Mouse (Mus musculus): Measurements from ENCODE around the gene Gm8439. TPM values are rescaled to one million over a fixed set of nuclear protein-coding genes. Genes with fewer than 3 reads are reported as not detected.

Gm8439 gene
- polyA plus RNA-seq, 1 experiment from 2014 or later = not detected

- Histone ChIP-seq H3K4me3 (no peak overlapping the region), H3K9me3 (no peaks in the 10 kb centered on the region), H3K27ac (replicated peaks) (no peak overlapping the region), H3K9ac (no peak overlapping the region), H3K4me2 (no peak overlapping the region), H3K4me1 (replicated peaks) (peaks cover 31% of the 10 kb centered on the region), H3K36me3 (no peaks in the 10 kb centered on the region), H3K27me3 (no peaks in the 10 kb centered on the region)
- no peak for ATAC-seq (ENCODE audit: low read depth)
- 77% methylated on average over 9 of the region's 9 CpGs for WGBS
Observed at GRCm38 (mm10) chr4:120614644-120615043, 26.1 kb downstream of the Gm8439 start.

GRCm38 (mm10) chr4:120615528-120616081 is 27.1 kb downstream of the Gm8439 start:
- ATAC-seq (ENCODE audit: low read depth) = peak; percentile 42; the same call in 1 of the 2 replicates
- H3K4me2 ChIP-seq = no peak overlapping the region
- H3K4me1 ChIP-seq (replicated peaks) = peaks cover 31% of the 10 kb centered on the region
- H3K27ac ChIP-seq (replicated peaks) = no peak overlapping the region
- no peaks in the 10 kb centered on the region for H3K9me3 ChIP-seq
- 24% methylated on average over 10 of the region's 10 CpGs for WGBS
- no peaks in the 10 kb centered on the region for H3K27me3 ChIP-seq
- no peak overlapping the region for H3K9ac ChIP-seq
- no peak overlapping the region for H3K4me3 ChIP-seq
- no peaks in the 10 kb centered on the region for H3K36me3 ChIP-seq

DNA sequence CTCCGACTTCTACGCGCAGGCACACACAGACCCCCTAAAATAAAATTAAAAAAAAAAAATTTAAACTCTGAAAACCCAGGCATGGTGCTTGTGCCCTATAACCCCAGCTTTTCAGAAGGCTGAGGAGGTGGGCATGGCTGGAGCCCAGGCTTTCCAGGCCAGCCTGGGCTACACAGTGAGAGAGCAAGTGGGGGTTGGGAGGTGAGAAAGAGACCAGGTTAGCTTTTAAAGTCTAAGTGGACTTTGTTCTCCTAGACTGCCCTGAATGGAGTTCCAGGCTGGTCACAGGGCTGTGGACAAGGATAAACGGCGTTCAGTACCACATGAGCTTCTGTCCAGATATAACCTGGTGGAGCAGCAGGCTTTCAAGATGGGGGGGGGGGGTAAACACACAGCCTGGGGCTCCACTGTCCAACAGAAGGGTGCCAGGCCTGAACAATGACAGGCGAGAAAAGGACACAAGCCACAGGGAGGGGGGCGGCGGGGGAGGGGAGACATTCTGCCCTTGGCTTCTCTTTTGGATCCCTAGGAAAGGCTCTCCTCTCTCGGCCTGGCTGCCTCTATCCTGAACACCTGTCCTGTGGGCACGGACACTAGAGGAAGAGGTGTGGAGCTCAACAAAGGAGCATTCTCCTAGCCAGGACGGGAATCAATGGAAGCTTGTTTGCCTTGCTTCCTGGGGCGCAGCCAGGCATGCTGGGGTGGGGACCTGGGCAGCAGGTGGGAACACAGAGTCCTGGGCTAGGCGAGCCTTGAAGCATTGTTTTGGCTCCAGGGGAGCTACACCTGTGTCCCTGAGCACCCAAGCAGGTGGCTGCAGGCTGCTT is 27.9 kb downstream of the Gm8439 start:
- H3K4me3 ChIP-seq = no peak overlapping the region
- ATAC-seq (ENCODE audit: low read depth) = no peak
- no peaks in the 10 kb centered on the region for H3K27me3 ChIP-seq
- WGBS = 66% methylated on average over 13 of the region's 13 CpGs
- H3K9me3 ChIP-seq = no peaks in the 10 kb centered on the region
- H3K36me3 ChIP-seq = no peaks in the 10 kb centered on the region
- no peak overlapping the region for H3K27ac ChIP-seq (replicated peaks)
- no peak overlapping the region for H3K4me2 ChIP-seq
- no peak overlapping the region for H3K9ac ChIP-seq
- peaks cover 31% of the 10 kb centered on the region for H3K4me1 ChIP-seq (replicated peaks)

GRCm38 (mm10) chr4:120627728-120628127 is 39.2 kb downstream of the Gm8439 start:
- Histone ChIP-seq H3K4me2 (no peak overlapping the region), H3K4me3 (no peak overlapping the region), H3K4me1 (replicated peaks) (no peaks in the 10 kb centered on the region), H3K9ac (no peak overlapping the region), H3K27me3 (no peaks in the 10 kb centered on the region), H3K27ac (replicated peaks) (no peak overlapping the region), H3K36me3 (no peaks in the 10 kb centered on the region), H3K9me3 (no peaks in the 10 kb centered on the region)
- 88% methylated on average over 6 of the region's 6 CpGs for WGBS
- ATAC-seq (ENCODE audit: low read depth) = no peak

DNA sequence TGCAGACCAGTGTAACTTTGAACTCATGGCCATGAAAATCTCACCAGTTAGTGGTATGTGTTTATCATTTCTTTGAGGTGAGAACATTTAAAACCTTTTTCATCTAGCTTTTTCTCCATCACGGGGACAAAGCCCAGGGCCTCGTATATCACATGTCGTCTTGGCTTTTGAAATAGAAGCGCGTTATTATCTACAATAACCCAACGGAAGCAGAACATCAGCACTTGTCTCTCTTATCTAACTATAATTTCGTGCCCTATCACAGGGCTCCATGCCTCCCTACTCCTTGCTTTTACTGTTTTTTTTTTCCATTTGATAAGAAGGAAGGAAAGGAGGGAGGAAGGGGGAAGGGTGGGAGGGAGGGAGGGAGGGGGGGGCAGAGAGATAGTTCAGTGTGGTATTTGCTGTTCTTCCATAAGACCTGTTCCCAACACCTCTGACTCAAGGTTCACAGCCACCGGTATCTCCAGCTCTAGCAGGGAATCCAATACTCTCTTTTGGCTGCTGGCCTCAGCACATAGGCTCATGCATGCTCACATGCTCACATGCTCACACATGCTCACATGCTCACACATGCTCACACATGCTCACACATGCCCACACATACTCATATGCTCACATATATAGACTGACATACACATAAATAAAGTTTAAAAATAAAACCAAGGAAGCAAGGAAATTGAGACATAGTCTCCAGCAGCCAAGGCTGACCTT is 41.8 kb downstream of the Gm8439 start:
- no peak for ATAC-seq (ENCODE audit: low read depth)
- Histone ChIP-seq H3K27ac (replicated peaks) (no peak overlapping the region), H3K4me2 (no peak overlapping the region), H3K27me3 (no peaks in the 10 kb centered on the region), H3K4me3 (no peak overlapping the region), H3K9ac (no peak overlapping the region), H3K36me3 (no peaks in the 10 kb centered on the region), H3K9me3 (no peaks in the 10 kb centered on the region), H3K4me1 (replicated peaks) (no peaks in the 10 kb centered on the region)
- WGBS = 78% methylated on average over 8 of the region's 8 CpGs

- Histone ChIP-seq H3K27me3 (no peaks in the 10 kb centered on the region), H3K4me2 (no peak overlapping the region), H3K27ac (replicated peaks) (no peak overlapping the region), H3K9me3 (no peaks in the 10 kb centered on the region), H3K4me3 (no peak overlapping the region), H3K4me1 (replicated peaks) (no peaks in the 10 kb centered on the region), H3K36me3 (no peaks in the 10 kb centered on the region), H3K9ac (no peak overlapping the region)
- 71% methylated on average over 6 of the region's 6 CpGs for WGBS
- ATAC-seq (ENCODE audit: low read depth) = no peak
Observed at GRCm38 (mm10) chr4:120631828-120632227, 43.3 kb downstream of the Gm8439 start.

DNA sequence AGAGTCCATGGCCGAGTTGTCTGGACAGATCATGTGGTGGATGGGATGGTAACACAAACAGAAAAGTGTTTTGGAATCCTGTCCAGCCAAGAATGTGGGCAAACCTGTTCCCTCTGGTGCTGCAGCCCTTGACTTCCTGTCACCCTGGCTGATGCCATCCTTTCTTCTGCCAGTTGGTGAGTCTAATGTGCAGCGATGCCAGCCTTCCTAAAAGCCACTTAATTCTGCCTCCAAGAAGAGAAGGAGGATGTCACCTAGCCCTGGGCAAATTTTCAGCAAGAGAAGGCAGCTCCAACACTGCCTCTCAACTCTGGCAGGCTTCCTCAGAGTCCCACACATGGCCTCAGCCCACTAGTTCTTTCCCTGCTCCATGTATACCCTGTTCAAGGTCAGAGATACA is 46.8 kb downstream of the Gm8439 start:
- WGBS = 82% methylated on average over 2 of the region's 2 CpGs
- H3K4me2 ChIP-seq = no peak overlapping the region
- no peak overlapping the region for H3K4me3 ChIP-seq
- no peak for ATAC-seq (ENCODE audit: low read depth)
- no peaks in the 10 kb centered on the region for H3K27me3 ChIP-seq
- H3K4me1 ChIP-seq (replicated peaks) = no peaks in the 10 kb centered on the region
- H3K36me3 ChIP-seq = no peaks in the 10 kb centered on the region
- H3K27ac ChIP-seq (replicated peaks) = no peak overlapping the region
- no peaks in the 10 kb centered on the region for H3K9me3 ChIP-seq
- H3K9ac ChIP-seq = no peak overlapping the region

DNA sequence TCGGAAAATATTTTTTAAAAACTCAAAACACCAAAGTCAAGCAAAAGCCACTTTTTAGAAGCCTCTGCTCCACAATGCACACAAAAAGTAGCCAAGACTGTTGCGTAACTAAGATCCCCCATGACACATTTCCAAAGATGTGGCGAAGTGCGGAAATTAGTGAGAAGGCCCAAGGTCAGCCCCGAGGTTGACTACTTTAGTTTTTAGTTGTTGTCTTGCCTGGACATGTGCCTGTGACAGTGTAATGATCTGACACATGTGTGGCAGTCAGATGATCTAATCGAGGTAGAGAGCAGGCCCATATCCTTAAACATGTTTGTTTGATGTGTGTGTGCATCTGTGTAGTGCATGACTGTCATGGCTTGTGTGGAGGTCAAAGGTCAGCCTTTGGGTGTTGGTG is 53.4 kb downstream of the Gm8439 start:
- no peak for ATAC-seq (ENCODE audit: low read depth)
- Histone ChIP-seq H3K4me3 (no peak overlapping the region), H3K27ac (replicated peaks) (no peak overlapping the region), H3K36me3 (no peaks in the 10 kb centered on the region), H3K4me2 (no peak overlapping the region), H3K9ac (no peak overlapping the region), H3K9me3 (no peaks in the 10 kb centered on the region), H3K4me1 (replicated peaks) (no peaks in the 10 kb centered on the region), H3K27me3 (no peaks in the 10 kb centered on the region)
- WGBS = 93% methylated on average over 6 of the region's 6 CpGs

DNA sequence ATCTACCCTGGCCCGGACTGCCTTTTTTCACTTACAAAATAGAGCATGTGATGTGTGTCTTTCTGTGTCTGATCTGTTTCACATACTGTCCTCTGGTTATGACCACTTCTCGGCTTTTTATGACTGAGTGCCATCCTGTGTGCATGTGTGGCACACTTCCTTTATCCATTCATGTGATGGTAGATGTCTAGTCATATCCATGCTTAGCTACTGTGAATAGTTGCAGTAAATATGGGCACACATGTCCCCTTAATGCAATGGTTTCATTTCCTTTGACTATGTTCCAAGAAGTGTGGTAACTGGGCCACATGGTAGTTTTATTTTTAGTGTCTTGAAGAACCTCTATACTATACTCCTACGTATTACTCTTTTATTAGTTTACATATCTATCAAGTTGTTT is 55.4 kb downstream of the Gm8439 start:
- Histone ChIP-seq H3K36me3 (no peaks in the 10 kb centered on the region), H3K27me3 (peaks cover 17% of the 10 kb centered on the region), H3K4me1 (replicated peaks) (0 out of 2 replicates have a peak, but pooled peaks cover 5% of the 10 kb centered on the region), H3K4me3 (no peak overlapping the region), H3K9me3 (no peaks in the 10 kb centered on the region), H3K4me2 (no peak overlapping the region), H3K27ac (replicated peaks) (no peak overlapping the region), H3K9ac (no peak overlapping the region)
- WGBS = 78% methylated on average over 3 of the region's 3 CpGs
- no peak for ATAC-seq (ENCODE audit: low read depth)

DNA sequence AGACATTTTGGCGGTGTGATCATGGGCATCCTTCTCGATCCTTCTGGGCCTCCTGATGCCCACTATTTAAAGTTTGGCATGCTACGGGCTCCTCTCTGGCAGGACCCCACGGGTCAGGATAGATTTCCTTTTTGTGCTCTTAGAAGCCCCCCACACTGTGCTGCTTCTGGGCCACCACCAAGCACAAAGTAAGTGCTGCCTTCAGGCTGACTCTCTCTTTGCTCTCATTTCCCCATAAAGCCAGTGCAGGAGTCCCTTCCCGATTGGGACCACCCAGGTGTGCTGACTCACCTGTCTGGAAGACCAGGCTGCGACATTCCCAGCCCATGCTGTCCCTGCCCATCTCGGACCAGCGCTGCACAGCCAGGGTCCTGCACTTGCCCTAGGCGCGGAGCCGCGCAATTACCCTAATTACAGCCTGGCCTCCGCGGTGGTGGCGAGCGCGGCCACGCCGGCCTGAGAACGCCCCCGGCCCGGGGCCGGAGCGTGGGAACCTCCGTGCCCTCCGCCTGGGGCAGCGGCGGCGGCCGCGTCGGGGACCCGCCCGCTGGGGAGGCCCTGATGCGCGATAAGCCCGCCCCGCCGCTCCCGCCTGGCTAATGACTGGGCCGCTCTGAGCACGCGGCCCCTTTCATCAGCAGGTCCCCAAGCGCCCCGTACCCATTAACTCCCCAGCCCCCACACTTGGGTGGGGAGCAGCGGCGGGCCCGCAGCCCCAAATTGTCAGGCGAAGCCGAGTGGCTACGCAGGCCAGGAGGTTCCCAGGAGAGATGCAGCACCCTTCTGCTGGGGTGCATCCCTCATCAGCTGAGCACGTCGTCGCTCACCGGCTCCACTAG is 61.0 kb downstream of the Gm8439 start:
- H3K4me1 ChIP-seq (replicated peaks) = peaks cover 18% of the 10 kb centered on the region
- 4% methylated on average over 48 of the region's 55 CpGs for WGBS
- H3K4me3 ChIP-seq = peak overlapping the region; percentile 54
- peaks cover 40% of the 10 kb centered on the region for H3K27me3 ChIP-seq
- peak overlapping the region; percentile 95 for H3K4me2 ChIP-seq
- no peaks in the 10 kb centered on the region for H3K9me3 ChIP-seq
- H3K9ac ChIP-seq = peak overlapping the region; percentile 78
- H3K27ac ChIP-seq (replicated peaks) = no peak overlapping the region
- H3K36me3 ChIP-seq = no peaks in the 10 kb centered on the region
- ATAC-seq (ENCODE audit: low read depth) = peak; percentile 76

DNA sequence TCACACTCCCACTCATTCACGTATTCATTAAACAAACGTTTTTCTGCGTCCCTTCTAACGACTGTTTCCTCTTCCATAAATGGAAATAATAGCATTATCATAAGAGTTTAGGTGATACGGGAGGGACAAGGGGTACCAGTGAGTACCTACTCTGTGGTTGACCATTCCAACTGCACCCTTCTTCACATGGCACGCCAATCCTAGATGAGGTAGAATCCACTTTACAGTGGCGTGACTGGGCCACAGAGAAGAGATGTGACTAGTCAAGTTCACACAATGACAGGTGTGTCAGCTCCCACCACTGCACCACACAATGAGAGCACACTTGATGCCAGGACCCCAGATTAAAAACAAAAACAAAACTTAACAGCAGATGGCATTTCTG is 61.7 kb downstream of the Gm8439 start:
- Histone ChIP-seq H3K4me3 (peak overlapping the region; percentile 54), H3K4me2 (peak overlapping the region; percentile 95)
- ATAC-seq (ENCODE audit: low read depth) = peak; percentile 13; the same call in 1 of the 2 replicates

GRCm38 (mm10) chr4:120655898-120656297 is 67.4 kb downstream of the Gm8439 start:
- no peaks in the 10 kb centered on the region for H3K36me3 ChIP-seq
- WGBS = 72% methylated on average over 8 of the region's 8 CpGs
- no peaks in the 10 kb centered on the region for H3K9me3 ChIP-seq
- no peak overlapping the region for H3K4me2 ChIP-seq
- H3K27me3 ChIP-seq = peaks cover 9% of the 10 kb centered on the region
- no peak for ATAC-seq (ENCODE audit: low read depth)
- H3K4me1 ChIP-seq (replicated peaks) = no peaks in the 10 kb centered on the region
- H3K4me3 ChIP-seq = no peak overlapping the region
- no peak overlapping the region for H3K27ac ChIP-seq (replicated peaks)
- no peak overlapping the region for H3K9ac ChIP-seq

More for the DNA sequence above, 61.7 kb downstream of the Gm8439 start:
- peaks cover 40% of the 10 kb centered on the region for H3K27me3 ChIP-seq
- WGBS = 21% methylated on average over 7 of the region's 7 CpGs
- peak overlapping the region; percentile 78 for H3K9ac ChIP-seq
- H3K9me3 ChIP-seq = no peaks in the 10 kb centered on the region
- no peaks in the 10 kb centered on the region for H3K36me3 ChIP-seq
- no peak overlapping the region for H3K27ac ChIP-seq (replicated peaks)
- peaks cover 18% of the 10 kb centered on the region for H3K4me1 ChIP-seq (replicated peaks)
